Mouse (Mus musculus) intestine, postnatal 0 days (tissue): Measurements from ENCODE around the gene Mblac2. TPM values are rescaled to one million over a fixed set of nuclear protein-coding genes. Genes with fewer than 3 reads are reported as not detected.

ENCODE experiments used
- ATAC-seq: fragments of 200-750 bp; cut with Nextera tagmentation; 2 replicates; pipeline ENCODE4 v1.8.0; 2017; ENCODE audit warnings: mild to moderate bottlenecking, moderate TSS enrichment, moderate library complexity
- H3K27ac ChIP-seq: fragments of 300-500 bp; sonication (generic); 2 replicates; pipeline ENCODE4 v1.5.1; 2014; ENCODE audit warnings: mild to moderate bottlenecking, low read depth, low read length, moderate library complexity
- H3K27me3 ChIP-seq: fragments of 300-500 bp; sonication (generic); replicated peaks from 2 replicates; pipeline ENCODE4 v1.6.1; 2014; ENCODE audit warnings: low read length, mixed read lengths; ENCODE audit not compliant: control insufficient read depth, insufficient read depth
- H3K36me3 ChIP-seq: fragments of 300-500 bp; sonication (generic); 2 replicates; pipeline ENCODE4 v1.6.1; 2014; ENCODE audit warnings: mild to moderate bottlenecking, moderate library complexity; ENCODE audit not compliant: control insufficient read depth, insufficient read depth
- H3K4me1 ChIP-seq: fragments of 300-500 bp; sonication (generic); replicated peaks from 2 replicates; pipeline ENCODE4 v1.6.1; 2014; ENCODE audit warnings: antibody characterized with exemption, low read length, mixed read lengths; ENCODE audit not compliant: control insufficient read depth, insufficient read depth
- H3K4me2 ChIP-seq: fragments of 300-500 bp; sonication (generic); replicated peaks from 2 replicates; pipeline ENCODE4 v1.6.1; 2014; ENCODE audit warnings: low read depth, mild to moderate bottlenecking, moderate library complexity
- H3K4me3 ChIP-seq: fragments of 300-500 bp; sonication (generic); 2 replicates; pipeline ENCODE4 v1.5.1; 2014; ENCODE audit warnings: low read depth, low read length
- H3K9ac ChIP-seq: fragments of 300-500 bp; sonication (generic); 2 replicates; pipeline ENCODE4 v1.6.1; 2014; ENCODE audit warnings: mild to moderate bottlenecking, low read depth, low read length
- H3K9me3 ChIP-seq: fragments of 300-500 bp; sonication (generic); 2 replicates; pipeline ENCODE4 v1.6.1; 2016; ENCODE audit warnings: mixed run types; ENCODE audit not compliant: control insufficient read depth
- CTCF ChIP-seq: sonication (generic); IDR thresholded peaks from 2 replicates; pipeline ENCODE4 v1.5.1; 2016; ENCODE audit warnings: low read depth, mild to moderate bottlenecking, control low read depth, antibody characterized with exemption, moderate library complexity
- WGBS: fragments of 180-500 bp; shearing (Covaris S2); extraction: QIAGEN DNeasy Blood & Tissue Kit; methylation state at CpG from one replicate; pipeline ENCODE4 v1.1.7; 2014; 5-methylcytosine and 5-hydroxymethylcytosine counted together
- polyA plus RNA-seq: library from polyadenylated mRNA; unstranded; fragments of >200 nt; fragmentation: Nextera tagmentation; extraction: Ambion mirVana; gene quantifications from 2 replicates; pipeline ENCODE4 v1.2.1, GENCODE M21; 2015

The Mblac2 gene
- polyA plus RNA-seq, result 3.7 and 4.6 TPM in 2 replicates

- Histone ChIP-seq H3K9me3 (no peaks in the 10 kb centered on the region), H3K36me3 (no peaks in the 10 kb centered on the region), H3K4me2 (peak within 1 kb of the TSS; percentile 99), H3K27ac (peak within 1 kb of the TSS; percentile 86), H3K4me3 (peak within 1 kb of the TSS; percentile 77), H3K27me3 (no peaks in the 10 kb centered on the region), H3K4me1 (0 out of 2 replicates have a peak, but pooled peaks cover 3% of the 10 kb centered on the region), H3K9ac (peak within 1 kb of the TSS; percentile 58)
- TF ChIP-seq CTCF, result peak; percentile 37
- ATAC-seq, result peak; percentile 99
- WGBS, result under 1% methylated on average over 61 of the region's 61 CpGs
Measured at GRCm38 (mm10) chr13:81710775-81711545, at the start of gene Mblac2, which contains the start of gene Polr3g. Mblac2 (plus strand) TSS chr13:81711341. Polr3g (minus strand) TSS chr13:81711013.

- Histone ChIP-seq H3K27ac (no peak overlapping the region), H3K9ac (no peak overlapping the region), H3K27me3 (no peaks in the 10 kb centered on the region), H3K36me3 (peaks cover 44% of the 10 kb centered on the region), H3K4me2 (no peak overlapping the region), H3K4me1 (no peaks in the 10 kb centered on the region; the same call in 1 of the 2 replicates), H3K4me3 (no peak overlapping the region), H3K9me3 (no peaks in the 10 kb centered on the region)
- WGBS, result 83% methylated on average over 12 of the region's 12 CpGs
- ATAC-seq, result 0 out of 2 replicates have a peak, but pooled peaks have one; percentile 26
- TF ChIP-seq CTCF, result no peak
Measured at GRCm38 (mm10) chr13:81663566-81664330, 47.4 kb upstream of the Mblac2 start.

GRCm38 (mm10) chr13:81664331-81664698 is 46.8 kb upstream of the Mblac2 start:
- peak; percentile 89 for ATAC-seq
- TF ChIP-seq CTCF, result no peak
- Histone ChIP-seq H3K4me1 (no peaks in the 10 kb centered on the region), H3K27me3 (no peaks in the 10 kb centered on the region), H3K36me3 (peaks cover 49% of the 10 kb centered on the region), H3K9me3 (no peaks in the 10 kb centered on the region), H3K9ac (no peak overlapping the region), H3K4me2 (no peak overlapping the region), H3K27ac (no peak overlapping the region), H3K4me3 (no peak overlapping the region)
- WGBS, result 59% methylated on average over 5 of the region's 5 CpGs

GRCm38 (mm10) chr13:81667713-81668112 is 43.4 kb upstream of the Mblac2 start:
- no peak overlapping the region for H3K9ac ChIP-seq
- no peak overlapping the region for H3K27ac ChIP-seq
- TF ChIP-seq CTCF, result no peak
- no peaks in the 10 kb centered on the region for H3K4me1 ChIP-seq
- no peak overlapping the region for H3K4me2 ChIP-seq
- H3K4me3 ChIP-seq, result no peak overlapping the region
- H3K27me3 ChIP-seq, result no peaks in the 10 kb centered on the region
- ATAC-seq, result no peak
- peaks cover 55% of the 10 kb centered on the region for H3K36me3 ChIP-seq
- no peaks in the 10 kb centered on the region for H3K9me3 ChIP-seq
- 89% methylated on average over 5 of the region's 5 CpGs for WGBS

- no peak overlapping the region for H3K4me3 ChIP-seq
- H3K9me3 ChIP-seq, result no peaks in the 10 kb centered on the region
- H3K27me3 ChIP-seq, result no peaks in the 10 kb centered on the region
- 67% methylated on average over 8 of the region's 8 CpGs for WGBS
- ATAC-seq, result no peak
- H3K4me1 ChIP-seq, result no peaks in the 10 kb centered on the region
- no peak for TF ChIP-seq CTCF
- no peak overlapping the region for H3K27ac ChIP-seq
- no peak overlapping the region for H3K9ac ChIP-seq
- H3K4me2 ChIP-seq, result no peak overlapping the region
- H3K36me3 ChIP-seq, result peaks cover 22% of the 10 kb centered on the region
Measured at GRCm38 (mm10) chr13:81675333-81675732, 35.8 kb upstream of the Mblac2 start.

- no peak overlapping the region for H3K9ac ChIP-seq
- H3K4me1 ChIP-seq, result no peaks in the 10 kb centered on the region
- no peaks in the 10 kb centered on the region for H3K27me3 ChIP-seq
- no peak overlapping the region for H3K27ac ChIP-seq
- no peak for ATAC-seq
- H3K36me3 ChIP-seq, result no peaks in the 10 kb centered on the region
- TF ChIP-seq CTCF, result no peak
- 89% methylated on average over 3 of the region's 3 CpGs for WGBS
- no peak overlapping the region for H3K4me2 ChIP-seq
- H3K9me3 ChIP-seq, result no peaks in the 10 kb centered on the region
- no peak overlapping the region for H3K4me3 ChIP-seq
Measured at GRCm38 (mm10) chr13:81683107-81683506, 28.0 kb upstream of the Mblac2 start.
